Mouse (Mus musculus): ENCODE data around the gene Cdc27.
A peak's percentile ranks its signal among the peaks of the same experiment; 100 is the strongest.
"Not testable (repeated sequence)": the region's sequence is repeated elsewhere in the genome, so short reads cannot be mapped to it uniquely, and the experiment has no call there.

The Cdc27 gene

GRCm38 (mm10) chr11:104570515-104570914 is 20.1 kb upstream of the Cdc27 start:
- not testable (repeated sequence) for DNase-seq (ENCODE audit: low spot score)

GRCm38 (mm10) chr11:104568326-104568725 is 17.9 kb upstream of the Cdc27 start:
- DNase-seq (ENCODE audit: low spot score) = no peak

GRCm38 (mm10) chr11:104567736-104568135 is 17.3 kb upstream of the Cdc27 start:
- DNase-seq (ENCODE audit: low spot score) = no peak

- DNase-seq (ENCODE audit: low spot score) = no peak
Observed at GRCm38 (mm10) chr11:104566796-104567195, 16.4 kb upstream of the Cdc27 start.

GRCm38 (mm10) chr11:104566097-104566496 is 15.7 kb upstream of the Cdc27 start:
- no peak for DNase-seq (ENCODE audit: low spot score)

- no peak for DNase-seq (ENCODE audit: low spot score)
Observed at GRCm38 (mm10) chr11:104565172-104565571, 14.8 kb upstream of the Cdc27 start.

GRCm38 (mm10) chr11:104563496-104563895 is 13.1 kb upstream of the Cdc27 start:
- DNase-seq (ENCODE audit: low spot score) = no peak

GRCm38 (mm10) chr11:104560971-104561370 is 10.6 kb upstream of the Cdc27 start:
- DNase-seq (ENCODE audit: low spot score) = no peak

- DNase-seq (ENCODE audit: low spot score) = no peak
Observed at GRCm38 (mm10) chr11:104558651-104559403, 8.4 kb upstream of the Cdc27 start.

- no peak for DNase-seq (ENCODE audit: low spot score)
Observed at GRCm38 (mm10) chr11:104558065-104558464, 7.6 kb upstream of the Cdc27 start.

GRCm38 (mm10) chr11:104549438-104550405 is 698 bp downstream of the Cdc27 start:
- DNase-seq (ENCODE audit: low spot score) = peak; percentile 76

GRCm38 (mm10) chr11:104547502-104547901 is 2.9 kb downstream of the Cdc27 start:
- no peak for DNase-seq (ENCODE audit: low spot score)

GRCm38 (mm10) chr11:104544507-104544906 is 5.9 kb downstream of the Cdc27 start:
- no peak for DNase-seq (ENCODE audit: low spot score)

GRCm38 (mm10) chr11:104543337-104543736 is 7.1 kb downstream of the Cdc27 start:
- not testable (repeated sequence) for DNase-seq (ENCODE audit: low spot score)

GRCm38 (mm10) chr11:104539811-104540210 is 10.6 kb downstream of the Cdc27 start:
- DNase-seq (ENCODE audit: low spot score) = no peak

- DNase-seq (ENCODE audit: low spot score) = no peak
Observed at GRCm38 (mm10) chr11:104537945-104538555, 12.4 kb downstream of the Cdc27 start.

- DNase-seq (ENCODE audit: low spot score) = no peak
Observed at GRCm38 (mm10) chr11:104536843-104537242, 13.6 kb downstream of the Cdc27 start.

GRCm38 (mm10) chr11:104525935-104526334 is 24.5 kb downstream of the Cdc27 start:
- no peak for DNase-seq (ENCODE audit: low spot score)

- DNase-seq (ENCODE audit: low spot score) = no peak
Observed at GRCm38 (mm10) chr11:104512436-104512835, 38.0 kb downstream of the Cdc27 start.

GRCm38 (mm10) chr11:104510606-104511005 is 39.8 kb downstream of the Cdc27 start:
- DNase-seq (ENCODE audit: low spot score) = peak; percentile 13

- DNase-seq (ENCODE audit: low spot score) = no peak
Observed at GRCm38 (mm10) chr11:104508455-104508854, 42.0 kb downstream of the Cdc27 start.

- DNase-seq (ENCODE audit: low spot score) = no peak
Observed at GRCm38 (mm10) chr11:104488292-104488691, 62.1 kb downstream of the Cdc27 start.
